Mouse (Mus musculus) heart, adult 8-10 months (tissue): ENCODE measurements around the gene Nanos2. TPM values are rescaled to one million over a fixed set of nuclear protein-coding genes. Genes with fewer than 3 reads are reported as not detected.

Experiments used
- DNase-seq: peaks from one replicate; pipeline ENCODE4 v3.0.0; 2022; ENCODE audit warnings: low spot score
- total RNA-seq, 4 experiments: library from RNA; stranded (reverse); gene quantifications; 2 replicates each; pipeline ENCODE4 v1.2.4; 2022

Gene Nanos2
- total RNA-seq, 4 experiments from 2014 or later, result not detected

GRCm38 (mm10) chr7:19016042-19016441 lies 28.8 kb downstream of the Nanos2 start:
- no peak for DNase-seq

GRCm38 (mm10) chr7:19017909-19018308 lies 30.7 kb downstream of the Nanos2 start:
- no peak for DNase-seq

- no peak for DNase-seq
Measured at GRCm38 (mm10) chr7:19021048-19021447, 33.8 kb downstream of the Nanos2 start.

- no peak for DNase-seq
Measured at GRCm38 (mm10) chr7:19022189-19022958, 35.2 kb downstream of the Nanos2 start.

- DNase-seq, result no peak
Measured at GRCm38 (mm10) chr7:19023357-19023814, 36.2 kb downstream of the Nanos2 start, which contains the start of gene Foxa3. Gene Foxa3 (minus strand): TSS chr7:19023538.

GRCm38 (mm10) chr7:19024096-19024506 lies 36.9 kb downstream of the Nanos2 start, which contains the start of gene Sympk:
Gene Sympk (plus strand): TSS chr7:19024377.
- peak; percentile 93 for DNase-seq

- DNase-seq, result no peak
Measured at GRCm38 (mm10) chr7:19024581-19025255, 37.5 kb downstream of the Nanos2 start.

GRCm38 (mm10) chr7:19028067-19028466 lies 40.9 kb downstream of the Nanos2 start:
- no peak for DNase-seq

- no peak for DNase-seq
Measured at GRCm38 (mm10) chr7:19029084-19029653, 42.0 kb downstream of the Nanos2 start.

- DNase-seq, result no peak
Measured at GRCm38 (mm10) chr7:19031641-19032040, 44.4 kb downstream of the Nanos2 start.

Other genes with a start within 250 kb of the Nanos2 start
- gene Psg19, start 188.9 kb upstream of the Nanos2 start, total RNA-seq, result not detected
- gene Psg17, start 165.8 kb upstream of the Nanos2 start, total RNA-seq, result not detected
- 1 to 10 TPM; 5.7 to 7.5 (median 7.0) TPM for gene Mill2, start 147.4 kb upstream of the Nanos2 start, total RNA-seq
- 1 to 10 TPM; 1.1 to 6.7 (median 1.6) TPM for gene Pglyrp1, start 116.1 kb upstream of the Nanos2 start, total RNA-seq
- gene Ccdc61, start 77.0 kb upstream of the Nanos2 start, total RNA-seq, result 10 to 100 TPM in 1 of 4 experiments, 1 to 10 TPM in 3; 7.4 to 10.7 (median 8.9) TPM
- 1 to 10 TPM; 3.2 to 5.5 (median 5.1) TPM for gene Nova2, start 61.5 kb upstream of the Nanos2 start, total RNA-seq
- gene Mypop, start 3.8 kb downstream of the Nanos2 start, total RNA-seq, result 1 to 10 TPM; 3.6 to 4.3 (median 4.3) TPM
- 10 to 100 TPM; 20.6 to 24.3 (median 22.9) TPM for gene Irf2bp1, start 16.6 kb downstream of the Nanos2 start, total RNA-seq
- not detected for gene Foxa3, start 36.1 kb downstream of the Nanos2 start, total RNA-seq
- 10 to 100 TPM; 79.6 to 99.9 (median 98.8) TPM for gene Sympk, start 37.0 kb downstream of the Nanos2 start, total RNA-seq
- not detected for gene Rsph6a, start 67.3 kb downstream of the Nanos2 start, total RNA-seq
- gene Dmwd, start 88.8 kb downstream of the Nanos2 start, total RNA-seq, result 10 to 100 TPM; 49.9 to 57.5 (median 54.0) TPM
- gene Dmpk, start 96.4 kb downstream of the Nanos2 start, total RNA-seq, result 100 to 1,000 TPM; 532 to 655 (median 581) TPM
- 1 to 10 TPM; 5.8 to 9.9 (median 7.8) TPM for gene Six5, start 107.2 kb downstream of the Nanos2 start, total RNA-seq
- gene Gm4969, start 131.0 kb downstream of the Nanos2 start, total RNA-seq, result not detected
- gene Fbxo46, start 132.5 kb downstream of the Nanos2 start, total RNA-seq, result 1 to 10 TPM; 4.2 to 6.0 (median 5.3) TPM
- gene Qpctl, start 161.9 kb downstream of the Nanos2 start, total RNA-seq, result 1 to 10 TPM; 4.1 to 4.7 (median 4.5) TPM
- 10 to 100 TPM; 63.5 to 76.4 (median 68.8) TPM for gene Snrpd2, start 162.3 kb downstream of the Nanos2 start, total RNA-seq
- gene Gipr, start 178.7 kb downstream of the Nanos2 start, total RNA-seq, result under 1 TPM; 0.09 to 0.29 (median 0.26) TPM
- gene Eml2, start 189.0 kb downstream of the Nanos2 start, total RNA-seq, result 10 to 100 TPM; 32.0 to 45.7 (median 35.7) TPM
- gene Gpr4, start 225.1 kb downstream of the Nanos2 start, total RNA-seq, result 1 to 10 TPM; 3.3 to 8.5 (median 7.4) TPM
- 10 to 100 TPM; 61.4 to 77.3 (median 68.1) TPM for gene Opa3, start 240.9 kb downstream of the Nanos2 start, total RNA-seq